Mouse (Mus musculus) ES-Bruce4 (cell line): ENCODE results near the gene Ulk4.

Source experiments
- CTCF ChIP-seq: IDR thresholded peaks from one replicate; pipeline ENCODE4 v1.8.1; 2011; ENCODE audit warnings: low read depth, low read length
- EP300 ChIP-seq: IDR thresholded peaks from 2 replicates; pipeline ENCODE4 v1.6.1; 2011; ENCODE audit warnings: low read depth, low read length; ENCODE audit not compliant: insufficient read depth

DNA sequence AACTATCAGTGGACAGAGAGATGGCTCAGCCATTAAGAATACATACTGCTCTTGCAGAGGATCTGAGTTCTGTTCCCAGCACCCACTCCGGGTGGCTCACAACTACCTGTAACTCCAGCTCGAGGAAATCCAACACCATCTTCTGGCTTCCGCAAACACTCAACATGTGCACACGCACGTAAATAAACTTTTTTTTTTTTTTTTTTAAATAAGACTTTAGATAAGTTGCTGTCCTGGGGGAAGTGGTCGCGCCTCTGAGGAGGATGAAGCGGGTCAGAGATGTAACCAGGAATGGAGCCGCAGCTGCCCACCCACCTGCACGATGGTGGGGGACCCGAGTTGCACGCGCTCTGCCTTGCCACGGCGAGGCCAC is 266 bp downstream of the Ulk4 start:
- no peak for TF ChIP-seq CTCF
- no peak for TF ChIP-seq EP300
